20 mouse cellular contexts compared by ENCODE assay signal in the genomic region with DNA sequence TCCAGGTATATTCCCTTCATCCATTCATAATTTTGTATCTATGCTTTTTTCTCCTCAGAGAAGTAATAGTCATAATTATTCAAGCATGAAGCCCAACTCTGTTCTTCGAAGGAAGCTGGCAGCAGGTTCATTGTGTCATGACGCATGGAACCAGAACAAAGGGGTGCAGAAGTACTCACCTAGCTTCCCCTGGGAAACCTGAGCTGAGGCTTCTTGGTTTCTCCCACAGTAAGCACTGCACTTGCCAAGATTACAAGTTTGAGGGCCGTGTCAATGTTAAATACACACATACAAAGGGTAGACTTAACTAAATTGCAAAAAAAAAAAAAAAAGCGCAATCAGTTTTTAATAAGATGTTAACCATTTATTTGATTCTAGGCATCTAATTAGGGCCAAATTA. TPM values are rescaled to one million over a fixed set of nuclear protein-coding genes. Genes with fewer than 3 reads are reported as not detected.
A peak's percentile ranks its signal among the peaks of the same experiment; 100 is the strongest.
DNase-seq lines count a peak whose midpoint lies in the region; ATAC-seq and TF ChIP-seq lines count a peak whose summit lies in the region.
"Had no signal": no experiment of that assay in that cellular context is flagged by ENCODE, and none has a peak within 500 bp of the region (broad histone marks: within the 10 kb centered on the region; RNA-seq: fewer than 3 reads in every experiment).

No protein-coding gene starts in this region.

- TF ChIP-seq POLR2A in kidney, adult 2 months (IDR thresholded peaks at IDR 0.05; ENCODE audit: low read depth, low read length), result no peak
- no peak for TF ChIP-seq POLR2A in brain, embryonic 14.5 days (IDR thresholded peaks at IDR 0.05; ENCODE audit: borderline replicate concordance, extremely low read depth, insufficient read depth, insufficient read length, poor library complexity, severe bottlenecking)

- 0 out of 2 replicates have a peak overlapping the region, but pooled peaks have one; percentile 19 for H3K4me2 ChIP-seq in kidney, embryonic 15.5 days
- H3K4me2 ChIP-seq in midbrain, embryonic 13.5 days (replicated peaks), result peak overlapping the region; percentile 65
- H3K4me2 ChIP-seq: hindbrain, embryonic 15.5 days had no signal

- 53% methylated on average over 4 of the region's 4 CpGs for WGBS in kidney, embryonic 15.5 days
- 60% methylated on average over 4 of the region's 4 CpGs for WGBS in kidney, adult 2 months
- WGBS in midbrain, embryonic 13.5 days, result 38% methylated on average over 4 of the region's 4 CpGs

- H3K9ac ChIP-seq in kidney, embryonic 15.5 days, result no peak overlapping the region
- H3K9ac ChIP-seq in midbrain, embryonic 13.5 days (replicated peaks), result no peak overlapping the region
- H3K9ac ChIP-seq: hindbrain, embryonic 15.5 days; liver, postnatal 0 days had no signal

- no peak overlapping the region for H3K4me3 ChIP-seq in kidney, embryonic 15.5 days (replicated peaks)
- no peak overlapping the region for H3K4me3 ChIP-seq in kidney, adult 2 months (ENCODE audit: insufficient read depth, low read depth, low read length)
- no peak overlapping the region for H3K4me3 ChIP-seq in midbrain, embryonic 13.5 days (replicated peaks)
- H3K4me3 ChIP-seq: hindbrain, embryonic 15.5 days had no signal

- no peaks in the 10 kb centered on the region for H3K9me3 ChIP-seq in kidney, embryonic 15.5 days (replicated peaks)
- H3K9me3 ChIP-seq in midbrain, embryonic 13.5 days, result no peaks in the 10 kb centered on the region
- H3K9me3 ChIP-seq: G1E; hindbrain, embryonic 15.5 days had no signal

- no peaks in the 10 kb centered on the region for H3K27me3 ChIP-seq in kidney, embryonic 15.5 days
- H3K27me3 ChIP-seq in kidney, adult 2 months (replicated peaks; ENCODE audit: control insufficient read depth, insufficient read depth, low read length), result no peaks in the 10 kb centered on the region
- H3K27me3 ChIP-seq in midbrain, embryonic 13.5 days, result no peaks in the 10 kb centered on the region
- H3K27me3 ChIP-seq: hindbrain, embryonic 15.5 days had no signal

- no peaks in the 10 kb centered on the region for H3K36me3 ChIP-seq in kidney, embryonic 15.5 days
- no peaks in the 10 kb centered on the region for H3K36me3 ChIP-seq in kidney, adult 2 months (ENCODE audit: control insufficient read depth, insufficient read depth, low read length)
- H3K36me3 ChIP-seq in midbrain, embryonic 13.5 days, result no peaks in the 10 kb centered on the region
- H3K36me3 ChIP-seq: G1E; hindbrain, embryonic 15.5 days had no signal

- H3K4me1 ChIP-seq in kidney, embryonic 15.5 days, result peaks cover 45% of the 10 kb centered on the region
- peaks cover 14% of the 10 kb centered on the region; the same call in 1 of the 2 replicates for H3K4me1 ChIP-seq in kidney, adult 2 months (ENCODE audit: control insufficient read depth, insufficient read depth, low read length)
- H3K4me1 ChIP-seq in midbrain, embryonic 13.5 days (replicated peaks), result peaks cover 46% of the 10 kb centered on the region

- TF ChIP-seq CTCF in kidney, adult 2 months (conservative IDR thresholded peaks at IDR 0.05; ENCODE audit: insufficient read depth, insufficient read length, low read depth, low read length), result no peak
- no peak for TF ChIP-seq CTCF in brain, embryonic 14.5 days (IDR thresholded peaks at IDR 0.05; ENCODE audit: borderline replicate concordance, extremely low read depth, insufficient read depth, insufficient read length)

- no peak overlapping the region for H3K27ac ChIP-seq in kidney, embryonic 15.5 days
- no peak overlapping the region for H3K27ac ChIP-seq in kidney, adult 2 months (ENCODE audit: insufficient read depth, low read depth, low read length)
- peak overlapping the region; percentile 58; the same call in 1 of the 2 replicates for H3K27ac ChIP-seq in midbrain, embryonic 13.5 days
- H3K27ac ChIP-seq: hindbrain, embryonic 15.5 days; macrophage had no signal

- no peak for ATAC-seq in kidney, embryonic 15.5 days (replicated peaks; ENCODE audit: low FRiP score)
- ATAC-seq in midbrain, embryonic 13.5 days, result no peak
- no peak for ATAC-seq in megakaryocyte, adult 5-6 weeks (ENCODE audit: poor library complexity, severe bottlenecking)
- ATAC-seq: CD4-positive, CD25-positive, alpha-beta regulatory T cell, adult 4 months; liver, postnatal 0 days had no signal

- DNase-seq in embryo, embryonic 10.5 days (ENCODE audit: low spot score), result peak; percentile 23
- no peak for DNase-seq in embryo, embryonic 10 days (ENCODE audit: low spot score)
- DNase-seq in kidney, adult 2 months, result no peak
- DNase-seq in brain, embryonic 14.5 days (ENCODE audit: low read depth), result peak; percentile 32
- DNase-seq in ovary, adult 18-20 months (ENCODE audit: low spot score), result no peak
- DNase-seq: cerebellum, adult 9-11 months; embryo, embryonic 11 days; gastrocnemius, postnatal 14 days; kidney, adult 18-20 months; layer of hippocampus, postnatal 36 days; liver; liver, postnatal 0 days; right cerebral cortex, postnatal 25 days had no signal

RNA-seq across cellular contexts. Expression of gene Plch1, which starts 3.0 kb away (rescaled TPM):
- 10.3 and 11.3 TPM in 2 replicates for polyA plus RNA-seq in kidney, embryonic 15.5 days (2015; fragmentation: Nextera tagmentation; extraction: Ambion mirVana)
- 0.84 and 1.2 TPM in 2 replicates for polyA plus RNA-seq in kidney, adult 2 months (2012; rRNA removed)
- 17.2 and 20.9 TPM in 2 replicates for polyA plus RNA-seq in brain, embryonic 14.5 days (2012; rRNA removed)
- 20.6 and 21.5 TPM in 2 replicates for polyA plus RNA-seq in midbrain, embryonic 13.5 days (2015; fragmentation: Nextera tagmentation; extraction: Ambion mirVana)
- total RNA-seq in megakaryocyte, adult 5-6 weeks (2015), result not detected in 2 replicates
- not detected in 2 replicates for total RNA-seq in megakaryocyte, adult 5-6 weeks (2017)
- polyA plus RNA-seq: CD4-positive, CD25-positive, alpha-beta regulatory T cell, adult 4 months; G1E; macrophage had no signal

RNA-seq across cellular contexts. Expression of gene E130311K13Rik, which starts 33.0 kb away (rescaled TPM):
- 5.7 and 6.8 TPM in 2 replicates for polyA plus RNA-seq in kidney, embryonic 15.5 days (2015; fragmentation: Nextera tagmentation; extraction: Ambion mirVana)
- 4.5 and 6.1 TPM in 2 replicates for polyA plus RNA-seq in kidney, adult 2 months (2012; rRNA removed)
- polyA plus RNA-seq in brain, embryonic 14.5 days (2012; rRNA removed), result 2.4 and 4.0 TPM in 2 replicates
- polyA plus RNA-seq in midbrain, embryonic 13.5 days (2015; fragmentation: Nextera tagmentation; extraction: Ambion mirVana), result 4.1 and 4.5 TPM in 2 replicates
- 1.1 and 2.1 TPM in 2 replicates for total RNA-seq in megakaryocyte, adult 5-6 weeks (2015)
- total RNA-seq in megakaryocyte, adult 5-6 weeks (2017), result 2.0 and 3.0 TPM in 2 replicates

Comparison
In these comparisons a context has a peak if more than half of its experiments do, and no peak if none do; other contexts are left out.
1. DNase-seq: peak in embryo, embryonic 10.5 days (single experiment) and brain, embryonic 14.5 days (single experiment); none in embryo, embryonic 10 days (single experiment), kidney, adult 2 months (single experiment) and ovary, adult 18-20 months (single experiment).